Mouse (Mus musculus) megakaryocyte, embryonic 14.5 days (primary cell): ENCODE measurements at regions not wholly inside any gene's neighbourhood (a gene's known extent, or its start where the extent isn't known, plus 50 kb on each side); places are given as distances from the start of the nearest gene placed in this dataset.

Source experiments
- FLI1 ChIP-seq: IDR thresholded peaks from 2 replicates; pipeline ENCODE4 v1.6.1; 2012; ENCODE audit warnings: low read length, inconsistent platforms, mixed read lengths
- GATA1 ChIP-seq: IDR thresholded peaks from 3 replicates; pipeline ENCODE4 v1.6.1; 2012; ENCODE audit warnings: mixed read lengths, low read length, inconsistent platforms, borderline replicate concordance

GRCm38 (mm10) chr11:32924932-32925331, 100.5 kb upstream of the Smim23 start:
- TF ChIP-seq GATA1 (no peak), FLI1 (no peak)
